Mouse (Mus musculus): ENCODE data around the gene Lmln.
"Not testable (repeated sequence)": the region's sequence is repeated elsewhere in the genome, so short reads cannot be mapped to it uniquely, and the experiment has no call there.

The Lmln gene

GRCm38 (mm10) chr16:33062024-33062681, at the start of gene Lmln:
Gene Lmln, plus strand, starts transcription at chr16:33062521.
- peak; percentile 84 for DNase-seq (ENCODE audit: low read depth, low spot score)

DNA sequence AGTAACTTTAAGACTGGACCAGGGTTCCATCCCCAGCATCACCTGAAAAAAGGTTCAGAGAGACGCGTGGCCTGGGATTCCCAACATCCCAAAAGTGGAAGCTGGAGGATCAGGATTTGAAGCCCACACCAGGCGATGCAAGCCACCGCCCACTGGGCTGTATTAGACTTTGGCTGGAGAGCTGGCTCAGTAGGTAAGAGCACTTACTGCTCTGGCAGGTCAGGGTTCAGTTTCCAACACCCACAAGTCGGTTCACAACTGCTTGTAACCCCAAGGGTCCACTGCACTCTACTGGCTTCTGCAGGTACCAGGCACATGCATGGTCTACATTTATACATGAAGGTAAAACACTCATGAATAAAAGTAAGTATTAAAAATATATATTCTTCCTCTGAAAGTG, 48.5 kb upstream of the Lmln start:
- DNase-seq (ENCODE audit: low read depth, low spot score), result no peak

GRCm38 (mm10) chr16:33014921-33015320, 47.4 kb upstream of the Lmln start:
- no peak for DNase-seq (ENCODE audit: low read depth, low spot score)

- DNase-seq (ENCODE audit: low read depth, low spot score), result no peak
Observed at GRCm38 (mm10) chr16:33015396-33015907, 46.9 kb upstream of the Lmln start.

- no peak for DNase-seq (ENCODE audit: low read depth, low spot score)
Observed at GRCm38 (mm10) chr16:33015986-33016385, 46.3 kb upstream of the Lmln start.

GRCm38 (mm10) chr16:33017677-33018349, 44.5 kb upstream of the Lmln start:
- no peak for DNase-seq (ENCODE audit: low read depth, low spot score)

GRCm38 (mm10) chr16:33019117-33019770, 43.1 kb upstream of the Lmln start:
- no peak for DNase-seq (ENCODE audit: low read depth, low spot score)

DNA sequence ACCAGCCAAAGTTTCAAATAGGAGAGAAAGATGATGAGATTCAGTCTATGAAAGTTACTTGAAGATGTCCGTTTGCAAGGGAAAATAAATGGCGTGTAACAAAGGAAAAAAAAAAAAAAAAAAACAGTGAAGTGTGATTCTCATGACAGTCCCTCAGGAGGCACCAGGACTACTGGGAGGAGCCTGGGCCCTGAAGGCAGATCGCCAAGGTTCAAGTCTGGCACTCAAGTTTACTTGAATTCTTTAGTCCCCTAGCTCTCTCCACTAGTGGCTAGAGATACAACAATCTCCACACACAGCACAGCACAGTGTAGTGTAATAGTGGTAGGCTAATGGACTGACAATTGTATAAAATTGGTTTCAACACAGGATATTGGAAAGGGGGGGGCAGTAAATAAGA, 40.9 kb upstream of the Lmln start:
- DNase-seq (ENCODE audit: low read depth, low spot score), result no peak

DNA sequence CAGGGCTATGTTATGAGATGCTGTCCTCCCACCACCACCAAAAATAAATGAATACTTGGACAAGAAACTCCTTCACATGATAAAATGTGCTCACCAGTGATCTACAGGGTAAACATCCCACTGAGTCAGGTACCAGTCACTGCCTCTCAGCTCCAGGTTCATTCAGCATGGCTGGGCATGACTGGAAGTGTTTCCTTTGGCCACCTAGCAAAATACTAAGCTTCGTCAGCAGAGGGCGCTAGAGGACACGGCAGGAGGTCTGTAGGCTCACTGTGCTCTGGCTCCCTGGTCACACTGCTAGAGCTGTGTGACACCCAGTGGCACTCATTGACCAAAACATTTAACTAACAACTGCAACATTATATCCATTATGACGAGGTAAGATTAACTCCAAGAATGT, 38.6 kb upstream of the Lmln start:
- DNase-seq (ENCODE audit: low read depth, low spot score), result peak; percentile 79

GRCm38 (mm10) chr16:33024456-33025104, 37.7 kb upstream of the Lmln start:
- DNase-seq (ENCODE audit: low read depth, low spot score), result no peak

DNA sequence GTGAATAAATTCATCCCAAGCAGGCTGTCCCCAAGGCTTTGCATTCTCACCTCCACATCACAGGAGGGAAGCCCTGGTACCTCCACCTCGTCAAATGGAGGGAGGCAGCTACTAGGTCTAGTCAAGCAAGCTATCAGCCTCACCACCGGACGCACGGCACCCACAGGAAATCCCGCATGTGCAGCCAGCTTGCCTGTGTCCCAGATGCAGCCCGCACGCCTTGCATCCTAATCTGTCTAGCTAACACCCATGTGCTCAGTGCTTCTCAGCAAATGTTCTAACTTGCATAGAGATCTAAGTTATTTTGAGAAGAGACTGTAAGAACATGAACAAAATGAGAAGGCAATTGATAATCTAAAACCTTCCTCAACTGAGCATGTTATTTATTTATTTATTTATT, 36.0 kb upstream of the Lmln start:
- DNase-seq (ENCODE audit: low read depth, low spot score), result peak; percentile 8

DNA sequence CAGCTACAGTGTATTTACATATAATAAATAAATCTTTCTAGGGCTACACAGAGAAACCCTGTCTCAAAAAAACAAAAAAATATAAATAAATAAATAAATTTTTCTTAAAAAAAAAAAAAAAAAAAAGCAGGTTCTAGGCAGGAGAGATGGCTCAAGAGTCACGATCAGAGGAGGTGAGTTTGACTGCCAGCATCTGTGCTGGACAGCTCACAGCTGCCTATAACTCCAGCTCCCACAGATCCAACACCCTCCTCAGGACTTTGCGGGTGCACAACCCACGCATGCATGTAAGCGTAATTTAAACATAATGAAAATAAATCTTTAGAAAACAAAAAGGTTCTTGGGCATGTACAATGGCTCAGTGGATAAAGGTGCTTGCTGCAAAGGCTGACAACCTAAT, 26.3 kb upstream of the Lmln start:
- DNase-seq (ENCODE audit: low read depth, low spot score), result no peak

- DNase-seq (ENCODE audit: low read depth, low spot score), result no peak
Observed at GRCm38 (mm10) chr16:33042682-33043081, 19.6 kb upstream of the Lmln start.

DNA sequence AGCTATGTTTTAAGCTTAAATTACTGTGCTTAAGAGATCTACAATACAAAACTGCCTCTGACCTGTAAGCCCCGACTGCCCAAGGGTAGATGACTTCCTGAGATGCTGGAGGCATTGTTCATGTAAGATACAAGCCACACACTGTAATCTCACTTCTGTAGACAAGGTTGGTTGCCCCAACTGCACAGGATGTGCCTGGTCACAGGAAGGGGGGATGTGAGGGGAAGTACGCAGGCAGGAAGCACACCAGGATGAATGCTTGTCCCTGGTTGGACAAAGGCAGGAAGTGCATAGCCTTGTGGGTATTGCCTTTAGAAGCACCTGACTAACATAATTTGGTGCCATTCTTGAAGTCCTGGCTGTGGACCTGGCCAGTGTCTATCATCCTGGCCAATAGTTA, 19.1 kb upstream of the Lmln start:
- DNase-seq (ENCODE audit: low read depth, low spot score), result peak; percentile 41

DNA sequence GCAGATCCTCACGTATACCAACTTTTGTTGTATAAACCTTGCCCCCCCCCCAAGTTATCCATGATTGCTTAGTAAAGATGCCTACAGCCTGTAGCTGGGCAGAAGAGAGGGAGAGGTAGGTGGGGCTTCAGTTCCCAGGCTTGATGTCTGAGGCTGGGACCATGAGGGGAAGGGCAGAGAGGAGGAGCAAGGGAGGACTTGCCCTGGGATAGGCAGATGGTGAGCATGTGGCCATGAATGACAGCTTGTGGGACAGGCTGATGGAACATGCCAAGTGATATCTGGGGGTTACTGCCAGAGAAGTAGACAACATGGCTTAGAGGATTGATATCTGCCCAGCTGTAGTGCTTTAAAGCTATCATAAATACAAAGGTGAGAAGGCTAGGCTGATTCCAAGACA, 14.3 kb upstream of the Lmln start:
- no peak for DNase-seq (ENCODE audit: low read depth, low spot score)

- no peak for DNase-seq (ENCODE audit: low read depth, low spot score)
Observed at GRCm38 (mm10) chr16:33048686-33049085, 13.6 kb upstream of the Lmln start.

GRCm38 (mm10) chr16:33049809-33050208, 12.5 kb upstream of the Lmln start:
- no peak for DNase-seq (ENCODE audit: low read depth, low spot score)

DNA sequence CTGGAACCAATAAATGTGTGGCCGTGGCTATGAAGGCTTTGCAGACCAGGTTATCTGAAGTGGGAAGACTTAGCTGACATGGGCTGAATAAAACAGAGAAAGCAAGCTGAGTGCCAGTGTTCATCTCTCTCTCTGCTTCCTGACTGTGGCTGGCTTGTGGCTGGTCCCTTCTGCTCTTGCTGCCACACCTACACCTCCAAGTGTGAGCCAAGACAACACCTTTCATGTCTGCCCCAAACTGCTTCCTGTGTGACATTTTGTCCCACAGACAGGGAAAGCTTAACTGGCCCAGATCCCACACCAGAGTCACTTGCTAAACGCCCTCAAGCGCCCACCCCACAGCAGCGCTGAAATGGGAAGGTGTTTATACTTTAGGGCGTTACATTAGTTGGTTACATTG, 9.2 kb upstream of the Lmln start:
- peak; percentile 57 for DNase-seq (ENCODE audit: low read depth, low spot score)

DNA sequence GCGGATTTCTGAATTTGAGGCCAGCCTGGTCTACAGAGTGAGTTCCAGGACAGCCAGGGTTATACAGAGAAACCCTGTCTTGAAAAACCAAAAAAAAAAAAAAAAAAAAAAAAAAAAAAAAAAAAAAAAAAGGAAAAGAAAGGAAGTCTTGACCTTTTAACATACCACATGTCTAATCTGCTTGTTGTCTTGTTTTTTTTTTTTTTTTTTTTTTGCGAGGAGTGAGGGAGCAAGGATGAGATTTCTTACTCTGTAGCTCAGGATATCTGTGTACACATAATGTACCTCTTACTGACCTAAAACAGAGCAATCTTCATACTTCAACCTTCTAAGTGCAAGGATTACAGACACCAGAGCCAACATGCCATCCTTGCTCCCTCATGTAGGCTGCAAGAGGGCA, 7.4 kb upstream of the Lmln start:
- DNase-seq (ENCODE audit: low read depth, low spot score), result not testable (repeated sequence)

DNA sequence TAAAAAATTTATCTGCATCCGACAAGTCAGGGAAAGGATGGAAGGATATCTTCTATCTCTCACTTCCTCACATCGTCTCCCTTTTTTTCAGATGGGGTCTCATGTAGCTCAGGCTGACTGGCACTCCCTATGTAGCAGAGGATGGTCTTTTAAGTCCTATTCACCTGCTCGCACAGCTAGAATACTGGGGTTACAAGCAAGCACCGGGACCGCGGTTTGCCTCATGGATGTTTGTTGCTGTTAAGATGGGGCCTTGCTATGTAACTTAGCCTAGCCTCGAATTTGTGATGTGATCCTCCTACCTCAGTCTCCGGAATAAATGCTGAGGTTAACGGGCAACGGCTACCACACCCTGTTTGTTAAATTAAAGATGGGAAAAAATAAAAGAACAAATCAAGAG, 6.7 kb upstream of the Lmln start:
- DNase-seq (ENCODE audit: low read depth, low spot score), result no peak

- peak; percentile 92 for DNase-seq (ENCODE audit: low read depth, low spot score)
Observed at GRCm38 (mm10) chr16:33056095-33056785, 6.1 kb upstream of the Lmln start, which contains the start of the genes Iqcg and Rpl35a. Gene Iqcg, minus strand, starts transcription at chr16:33056218. Gene Rpl35a, plus strand, starts transcription at chr16:33056453.
